Mouse (Mus musculus) brain, embryonic 14.5 days (tissue): Measurements from ENCODE around the gene Rif1.

Experiments used
- CTCF ChIP-seq: fragments of 200-500 bp; IDR thresholded peaks from 2 replicates; pipeline ENCODE4 v1.5.1; 2012; ENCODE audit warnings: inconsistent platforms, mild to moderate bottlenecking, moderate library complexity, borderline replicate concordance; ENCODE audit not compliant: insufficient read depth, insufficient read length; ENCODE audit errors: extremely low read depth
- POLR2A ChIP-seq: fragments of 200-500 bp; IDR thresholded peaks from 2 replicates; pipeline ENCODE4 v1.6.1; 2012; ENCODE audit warnings: mild to moderate bottlenecking, inconsistent platforms, borderline replicate concordance; ENCODE audit not compliant: poor library complexity, insufficient read depth, insufficient read length, severe bottlenecking; ENCODE audit errors: extremely low read depth

GRCm38 (mm10) chr2:52084013-52084412, 11.4 kb downstream of the Rif1 start:
- no peak for TF ChIP-seq CTCF
- TF ChIP-seq POLR2A = no peak
